Mouse (Mus musculus) midbrain, embryonic 14.5 days (tissue): ENCODE measurements around the gene Dcaf6. TPM values are rescaled to one million over a fixed set of nuclear protein-coding genes. Genes with fewer than 3 reads are reported as not detected.

Experiments
- ATAC-seq: fragments of 200-750 bp; cut with Nextera tagmentation; 2 replicates; pipeline ENCODE4 v1.8.0; 2017; ENCODE audit warnings: moderate number of reproducible peaks, moderate library complexity; ENCODE audit not compliant: low FRiP score, low TSS enrichment
- DNase-seq: peaks from one replicate; pipeline ENCODE4 v3.0.0-alpha.2; 2015
- H3K27ac ChIP-seq: fragments of 300-500 bp; sonication (generic); replicated peaks from 2 replicates; pipeline ENCODE4 v1.5.1; 2014; ENCODE audit warnings: mild to moderate bottlenecking, low read depth, low read length, moderate library complexity
- H3K27me3 ChIP-seq: fragments of 300-500 bp; sonication (generic); 2 replicates; pipeline ENCODE4 v1.6.1; 2014; ENCODE audit warnings: low read length, control low read depth, mixed read lengths; ENCODE audit not compliant: control insufficient read depth, insufficient read depth
- H3K36me3 ChIP-seq: fragments of 300-500 bp; sonication (generic); 2 replicates; pipeline ENCODE4 v1.6.1; 2014; ENCODE audit warnings: low read length, control low read depth; ENCODE audit not compliant: control insufficient read depth, insufficient read depth
- H3K4me1 ChIP-seq: fragments of 300-500 bp; sonication (generic); 2 replicates; pipeline ENCODE4 v1.6.1; 2014; ENCODE audit warnings: mild to moderate bottlenecking, antibody characterized with exemption, low read length, control low read depth; ENCODE audit not compliant: control insufficient read depth, insufficient read depth
- H3K4me2 ChIP-seq: fragments of 300-500 bp; sonication (generic); 2 replicates; pipeline ENCODE4 v1.6.1; 2014; ENCODE audit warnings: mild to moderate bottlenecking, low read length, moderate library complexity
- H3K4me3 ChIP-seq: fragments of 300-500 bp; sonication (generic); replicated peaks from 2 replicates; pipeline ENCODE4 v1.5.1; 2014; ENCODE audit warnings: low read depth, low read length
- H3K9ac ChIP-seq: fragments of 300-500 bp; sonication (generic); replicated peaks from 2 replicates; pipeline ENCODE4 v1.6.1; 2014; ENCODE audit warnings: mild to moderate bottlenecking, low read length, moderate library complexity
- H3K9me3 ChIP-seq: fragments of 300-500 bp; sonication (generic); 2 replicates; pipeline ENCODE4 v1.6.1; 2016; ENCODE audit warnings: low read length, control low read depth, mixed read lengths; ENCODE audit not compliant: control insufficient read depth
- WGBS: fragments of 180-500 bp; shearing (Covaris S2); extraction: QIAGEN DNeasy Blood & Tissue Kit; methylation state at CpG from one replicate; pipeline ENCODE4 v1.1.7; 2014; 5-methylcytosine and 5-hydroxymethylcytosine counted together
- polyA plus RNA-seq: library from polyadenylated mRNA; unstranded; fragments of >200 nt; fragmentation: Nextera tagmentation; extraction: Ambion mirVana; gene quantifications from 2 replicates; pipeline ENCODE4 v1.2.1, GENCODE M21; 2014

Gene Dcaf6
- polyA plus RNA-seq, 1 experiment from 2014 or later, result 18.5 TPM

DNA sequence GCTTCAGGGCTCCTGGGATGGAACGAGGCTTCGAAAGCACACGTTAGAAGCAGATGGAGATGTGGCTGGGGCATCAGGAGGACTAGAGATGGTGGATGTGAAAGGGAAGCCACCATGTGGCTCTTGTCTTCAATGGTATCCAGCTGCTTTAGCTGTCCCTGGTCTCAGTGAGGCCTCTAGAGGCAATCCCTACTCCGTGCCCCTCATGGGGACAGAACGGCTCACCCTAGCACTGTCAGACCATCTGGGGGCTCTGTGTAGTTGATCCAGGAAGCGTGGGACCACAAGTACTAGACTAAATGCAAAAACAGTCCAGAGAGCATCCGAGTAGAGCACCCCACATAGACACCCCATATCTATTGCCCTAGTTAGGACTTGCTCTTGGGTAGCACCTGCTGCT, 138.4 kb downstream of the Dcaf6 start:
- DNase-seq (no peak), ATAC-seq (no peak)
- WGBS, result 92% methylated on average over 7 of the region's 7 CpGs
- no peaks in the 10 kb centered on the region for H3K27me3 ChIP-seq
- H3K36me3 ChIP-seq, result peaks cover 85% of the 10 kb centered on the region
- H3K9me3 ChIP-seq, result no peaks in the 10 kb centered on the region
- no peak overlapping the region for H3K4me2 ChIP-seq
- no peak overlapping the region for H3K4me3 ChIP-seq
- no peak overlapping the region for H3K9ac ChIP-seq
- H3K27ac ChIP-seq, result no peak overlapping the region
- H3K4me1 ChIP-seq, result no peaks in the 10 kb centered on the region

DNA sequence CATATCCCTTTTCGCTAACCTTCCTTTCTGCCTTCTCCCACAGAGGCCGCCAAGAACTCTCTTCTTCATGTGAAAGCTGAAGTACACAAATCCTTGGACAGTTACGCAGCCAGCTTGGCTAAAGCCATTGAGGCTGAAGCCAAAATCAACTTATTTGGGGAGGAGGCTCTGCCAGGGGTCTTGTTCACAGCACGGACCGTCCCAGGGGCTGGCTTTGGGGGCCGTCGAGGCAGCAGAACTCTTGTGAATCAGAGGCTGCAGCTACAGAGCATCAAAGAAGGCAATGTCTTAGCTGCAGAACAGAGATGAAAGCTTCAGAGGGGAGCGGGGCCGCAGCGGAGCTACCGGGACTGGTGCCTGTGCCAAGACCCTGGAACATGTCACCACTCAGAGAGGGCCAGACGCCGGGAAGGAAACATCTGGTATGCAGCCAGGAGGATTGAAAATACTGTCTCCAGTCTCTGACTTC, 138.8 kb downstream of the Dcaf6 start:
- no peaks in the 10 kb centered on the region for H3K4me1 ChIP-seq
- no peak for ATAC-seq
- WGBS, result 94% methylated on average over 13 of the region's 13 CpGs
- H3K27me3 ChIP-seq, result no peaks in the 10 kb centered on the region
- H3K4me2 ChIP-seq, result no peak overlapping the region
- peaks cover 86% of the 10 kb centered on the region for H3K36me3 ChIP-seq
- H3K9ac ChIP-seq, result no peak overlapping the region
- no peak overlapping the region for H3K27ac ChIP-seq
- no peak for DNase-seq
- no peak overlapping the region for H3K4me3 ChIP-seq
- no peaks in the 10 kb centered on the region for H3K9me3 ChIP-seq

DNA sequence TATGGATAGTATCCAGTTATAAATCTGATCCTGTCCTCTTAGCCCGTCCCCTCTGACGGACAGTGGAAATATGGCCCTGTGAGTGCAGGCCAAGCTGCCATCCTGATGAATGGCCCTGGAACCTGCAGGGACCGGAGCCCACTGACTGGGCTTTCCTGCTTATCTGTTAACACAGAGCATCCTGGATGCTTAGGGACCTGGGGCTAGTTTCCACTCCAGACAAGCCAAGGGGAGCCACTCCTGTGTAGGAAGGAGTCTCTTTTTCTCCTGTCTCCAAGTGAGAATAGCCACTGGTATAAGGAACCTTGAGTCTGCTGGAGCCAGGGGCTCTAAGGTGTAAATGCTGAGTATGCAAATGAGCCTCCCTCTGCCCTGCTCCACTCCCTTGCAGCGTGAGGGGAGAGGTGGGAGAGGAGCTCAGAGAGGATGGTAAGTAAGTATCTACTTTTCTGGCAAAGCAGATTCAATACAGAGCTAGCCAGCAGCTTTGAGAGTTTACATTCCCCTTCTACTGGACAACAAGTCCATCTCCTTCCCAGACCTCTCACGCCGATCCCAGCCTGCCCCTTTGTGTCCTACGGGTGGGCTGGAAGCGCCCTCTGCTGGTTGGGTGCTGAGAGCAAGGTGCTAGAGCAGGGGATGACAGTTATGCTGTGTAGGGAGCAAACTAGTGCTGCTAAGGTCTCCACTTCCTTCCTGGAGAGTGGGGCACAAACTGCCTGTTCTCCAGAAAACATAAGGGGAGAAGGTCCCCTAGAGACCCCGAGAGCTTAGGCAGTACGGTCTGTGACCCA, 139.9 kb downstream of the Dcaf6 start:
- Histone ChIP-seq H3K27me3 (no peaks in the 10 kb centered on the region), H3K4me2 (no peak overlapping the region), H3K9ac (no peak overlapping the region), H3K4me3 (no peak overlapping the region), H3K4me1 (no peaks in the 10 kb centered on the region), H3K27ac (no peak overlapping the region), H3K36me3 (peaks cover 79% of the 10 kb centered on the region), H3K9me3 (no peaks in the 10 kb centered on the region)
- DNase-seq (peak; percentile 82), ATAC-seq (peak; percentile 55; the same call in 1 of the 2 replicates)
- 46% methylated on average over 10 of the region's 10 CpGs for WGBS

DNA sequence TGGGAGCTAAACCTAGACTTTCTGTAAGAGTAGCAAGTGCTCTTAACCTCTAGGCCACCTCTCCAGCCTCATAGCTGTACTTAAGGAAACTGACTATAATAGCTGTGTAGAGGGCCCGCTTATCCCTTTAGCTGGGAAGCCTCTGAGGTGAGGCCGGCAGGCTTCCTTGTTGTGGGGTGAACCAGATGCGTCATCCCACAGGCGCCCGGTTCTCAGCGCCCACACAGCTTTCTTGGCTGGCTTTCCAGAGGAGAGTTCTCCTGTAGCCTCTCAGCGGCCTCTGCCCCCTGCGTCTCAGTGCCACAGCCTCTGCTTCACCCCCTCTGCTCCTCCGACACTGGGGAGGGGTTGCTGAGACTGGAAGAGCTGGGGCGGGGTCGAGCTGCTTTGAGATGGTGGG, 143.9 kb downstream of the Dcaf6 start:
- H3K36me3 ChIP-seq, result peaks cover 73% of the 10 kb centered on the region
- 49% methylated on average over 11 of the region's 11 CpGs for WGBS
- DNase-seq, result no peak
- no peak overlapping the region for H3K27ac ChIP-seq
- H3K4me1 ChIP-seq, result no peaks in the 10 kb centered on the region
- no peak overlapping the region for H3K9ac ChIP-seq
- no peaks in the 10 kb centered on the region for H3K9me3 ChIP-seq
- ATAC-seq, result no peak
- no peak overlapping the region for H3K4me2 ChIP-seq
- H3K27me3 ChIP-seq, result no peaks in the 10 kb centered on the region
- H3K4me3 ChIP-seq, result no peak overlapping the region

DNA sequence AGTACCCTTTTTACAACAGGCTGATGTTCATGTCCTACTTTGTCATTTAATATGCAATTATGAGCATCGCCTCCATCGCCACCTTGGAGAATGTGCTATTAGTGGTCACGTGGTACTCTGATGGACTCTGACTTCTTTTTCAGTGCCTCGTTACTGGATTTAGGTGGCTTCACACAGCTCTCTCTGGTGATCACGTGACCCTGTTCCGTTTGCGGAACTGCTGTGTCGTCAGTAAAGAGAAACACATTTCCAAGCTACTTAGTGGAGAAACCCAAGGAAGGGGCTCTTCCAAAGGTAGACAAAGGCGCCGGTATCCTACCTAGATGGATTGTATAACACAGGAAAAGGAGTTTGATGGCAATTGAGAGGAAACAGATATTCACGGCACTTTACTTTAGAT, 152.1 kb downstream of the Dcaf6 start:
- peaks cover 59% of the 10 kb centered on the region for H3K36me3 ChIP-seq
- H3K27me3 ChIP-seq, result no peaks in the 10 kb centered on the region
- no peaks in the 10 kb centered on the region for H3K4me1 ChIP-seq
- no peaks in the 10 kb centered on the region for H3K9me3 ChIP-seq
- no peak overlapping the region for H3K4me3 ChIP-seq
- DNase-seq (no peak), ATAC-seq (no peak)
- WGBS, result 84% methylated on average over 11 of the region's 11 CpGs
- no peak overlapping the region for H3K9ac ChIP-seq
- H3K4me2 ChIP-seq, result no peak overlapping the region
- H3K27ac ChIP-seq, result no peak overlapping the region

DNA sequence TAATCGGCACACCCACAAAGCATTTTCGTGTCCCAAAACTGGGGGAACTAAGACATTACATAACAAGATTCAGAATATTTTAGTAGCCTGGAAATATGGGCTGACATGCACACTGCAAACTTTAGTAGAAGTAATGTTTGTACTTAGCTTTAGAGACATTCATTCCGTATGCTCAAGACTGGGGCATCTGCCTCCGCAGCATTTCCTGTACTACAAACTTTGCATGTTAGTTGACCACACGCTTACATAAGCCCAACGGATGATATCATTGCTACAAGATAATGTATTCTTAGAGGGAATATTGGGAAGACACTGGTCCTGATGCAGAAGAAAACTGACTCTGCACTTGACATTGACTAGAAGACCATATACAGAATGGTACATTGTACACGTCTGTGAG, 155.9 kb downstream of the Dcaf6 start:
- H3K4me3 ChIP-seq, result no peak overlapping the region
- peaks cover 5% of the 10 kb centered on the region for H3K4me1 ChIP-seq
- WGBS, result 96% methylated on average over 7 of the region's 7 CpGs
- ATAC-seq, result no peak
- no peak for DNase-seq
- H3K9ac ChIP-seq, result no peak overlapping the region
- H3K4me2 ChIP-seq, result no peak overlapping the region
- peaks cover 33% of the 10 kb centered on the region for H3K36me3 ChIP-seq
- H3K27me3 ChIP-seq, result no peaks in the 10 kb centered on the region
- no peaks in the 10 kb centered on the region for H3K9me3 ChIP-seq
- no peak overlapping the region for H3K27ac ChIP-seq

DNA sequence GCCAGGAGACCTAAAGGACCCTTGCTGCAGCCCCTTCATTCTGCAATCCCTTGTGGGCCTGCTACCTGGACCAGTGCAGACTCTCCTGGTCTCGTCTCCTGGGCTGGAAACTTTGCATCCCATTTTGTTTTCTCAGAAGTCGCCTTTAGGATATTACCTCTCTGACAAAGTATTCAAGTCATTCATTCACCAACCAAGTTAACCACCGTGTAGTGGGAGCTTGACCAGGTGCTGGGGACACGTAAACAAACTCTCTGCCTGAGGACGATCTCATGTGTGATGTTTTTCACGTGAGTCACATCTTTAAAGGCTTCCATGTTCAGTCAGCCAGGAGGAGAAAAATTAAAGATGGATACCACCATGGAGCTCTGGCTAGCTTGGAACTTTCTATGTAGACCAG, 157.1 kb downstream of the Dcaf6 start:
- ATAC-seq (no peak), DNase-seq (no peak)
- H3K9me3 ChIP-seq, result no peaks in the 10 kb centered on the region
- H3K27me3 ChIP-seq, result no peaks in the 10 kb centered on the region
- no peak overlapping the region for H3K4me3 ChIP-seq
- H3K36me3 ChIP-seq, result peaks cover 22% of the 10 kb centered on the region
- 88% methylated on average over 6 of the region's 6 CpGs for WGBS
- H3K4me1 ChIP-seq, result peaks cover 5% of the 10 kb centered on the region
- no peak overlapping the region for H3K27ac ChIP-seq
- H3K9ac ChIP-seq, result peak overlapping the region; percentile 14; the same call in 1 of the 2 replicates
- H3K4me2 ChIP-seq, result no peak overlapping the region

DNA sequence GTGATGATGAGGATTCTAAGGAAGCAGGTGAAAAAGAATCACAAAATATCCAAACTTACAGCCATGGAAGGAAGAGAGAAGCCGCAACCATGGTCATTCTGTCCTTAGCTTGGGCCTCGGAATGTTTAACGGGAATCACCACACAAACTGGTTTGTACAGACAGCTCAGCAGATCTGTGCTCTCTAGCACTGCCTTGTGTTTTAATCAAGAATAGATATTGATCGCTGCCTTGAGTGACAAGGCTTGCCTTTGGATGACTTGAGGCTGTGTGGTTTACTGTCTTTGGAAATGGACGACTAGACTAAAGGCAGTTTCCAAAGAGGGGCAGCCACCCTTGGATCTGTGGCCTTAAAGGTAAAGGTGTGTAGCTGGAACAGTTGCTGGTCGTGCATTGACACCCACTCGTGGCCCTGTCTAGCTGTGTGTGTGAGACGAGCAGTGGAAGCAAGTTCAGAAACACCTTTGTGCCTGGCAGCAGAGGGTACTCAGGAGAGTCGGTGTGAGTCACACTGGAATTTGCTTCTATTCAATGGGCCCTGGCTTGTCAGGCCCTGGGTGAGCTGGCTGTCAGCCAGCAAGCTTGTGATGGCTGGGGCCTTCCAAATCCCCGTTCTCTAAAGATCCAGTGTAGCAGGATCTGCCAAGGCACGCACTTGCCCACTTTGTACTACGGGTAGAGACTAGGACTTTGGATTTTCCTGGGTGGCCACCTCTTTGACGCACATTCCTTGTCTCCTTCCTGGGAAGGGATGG, 157.6 kb downstream of the Dcaf6 start:
- Histone ChIP-seq H3K4me2 (no peak overlapping the region), H3K36me3 (peaks cover 21% of the 10 kb centered on the region), H3K4me3 (no peak overlapping the region), H3K9ac (peak overlapping the region; percentile 14; the same call in 1 of the 2 replicates), H3K9me3 (no peaks in the 10 kb centered on the region), H3K27me3 (no peaks in the 10 kb centered on the region), H3K27ac (0 out of 2 replicates have a peak overlapping the region, but pooled peaks have one; percentile 26), H3K4me1 (peaks cover 5% of the 10 kb centered on the region)
- ATAC-seq (peak; percentile 39; the same call in 1 of the 2 replicates), DNase-seq (peak; percentile 79)
- WGBS, result 65% methylated on average over 13 of the region's 13 CpGs
